Mouse (Mus musculus): ENCODE measurements at regions not wholly inside any gene's neighbourhood (a gene's known extent, or its start where the extent isn't known, plus 50 kb on each side); places are given as distances from the start of the nearest gene placed in this dataset.
A peak's percentile ranks its signal among the peaks of the same experiment; 100 is the strongest.

DNA sequence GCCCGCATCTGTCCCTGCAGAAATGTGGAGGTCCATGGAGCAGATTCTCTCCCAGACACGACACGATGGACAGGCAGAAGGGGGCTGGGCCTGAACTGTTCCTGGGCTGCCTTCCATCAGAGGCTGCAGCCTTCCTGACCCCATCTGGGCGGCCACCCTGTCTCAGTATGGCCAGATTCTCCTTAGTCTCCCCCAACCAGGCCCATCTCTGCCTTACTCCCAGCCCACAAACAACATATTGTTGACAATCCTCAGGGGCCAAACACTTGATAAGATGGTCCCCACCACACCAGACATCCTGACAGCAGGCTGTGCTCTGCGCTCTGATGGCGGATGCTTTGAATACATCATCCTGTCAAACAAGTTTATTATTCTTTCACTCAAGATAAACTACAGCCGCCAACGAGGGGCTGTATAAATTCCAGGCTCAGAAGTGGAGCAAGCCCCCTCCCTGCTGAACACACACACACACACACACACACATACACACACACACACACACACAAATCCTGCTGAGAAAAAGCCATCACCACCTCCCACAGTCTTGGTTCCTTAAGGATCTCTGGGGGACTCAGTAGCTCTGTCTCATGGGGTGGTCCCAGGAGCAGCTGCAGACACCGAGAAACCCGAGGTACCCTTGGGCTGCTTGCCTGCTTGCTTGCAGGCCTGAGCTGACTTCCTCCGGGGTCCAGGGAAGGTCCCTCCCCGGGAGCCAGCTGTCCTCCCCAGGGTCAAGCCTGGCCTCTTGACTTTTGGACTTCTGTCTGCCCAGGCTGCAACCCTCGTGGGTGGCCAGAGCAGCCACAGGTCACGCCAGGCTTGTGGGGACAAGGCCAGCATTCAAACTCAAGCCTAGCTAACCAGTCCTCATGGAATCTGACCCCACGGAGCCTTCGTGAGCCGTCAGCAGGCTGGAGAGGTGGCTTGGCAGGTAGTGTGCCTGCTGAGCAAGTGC is 135.6 kb upstream of the 1600014C23Rik start:
- no peak for ATAC-seq (replicated peaks; ENCODE audit: extremely low read depth, insufficient read depth, low FRiP score)
- Histone ChIP-seq H3K9me3 (replicated peaks; ENCODE audit: control insufficient read depth, low read length) (peaks cover 3% of the 10 kb centered on the region; the same call in 1 of the 2 replicates), H3K27ac (ENCODE audit: low read length) (no peak overlapping the region), H3K4me3 (ENCODE audit: low read length) (no peak overlapping the region), H3K9ac (ENCODE audit: low read length) (no peak overlapping the region), H3K27me3 (ENCODE audit: control insufficient read depth, insufficient read depth, low read length) (peaks cover 12% of the 10 kb centered on the region; the same call in 1 of the 2 replicates), H3K4me1 (ENCODE audit: control insufficient read depth, insufficient read depth, low read length) (peaks cover 29% of the 10 kb centered on the region), H3K36me3 (ENCODE audit: control insufficient read depth, insufficient read depth) (no peaks in the 10 kb centered on the region), H3K4me2 (ENCODE audit: low read depth, low read length) (no peak overlapping the region)
- 64% methylated on average over 17 of the region's 17 CpGs for WGBS

DNA sequence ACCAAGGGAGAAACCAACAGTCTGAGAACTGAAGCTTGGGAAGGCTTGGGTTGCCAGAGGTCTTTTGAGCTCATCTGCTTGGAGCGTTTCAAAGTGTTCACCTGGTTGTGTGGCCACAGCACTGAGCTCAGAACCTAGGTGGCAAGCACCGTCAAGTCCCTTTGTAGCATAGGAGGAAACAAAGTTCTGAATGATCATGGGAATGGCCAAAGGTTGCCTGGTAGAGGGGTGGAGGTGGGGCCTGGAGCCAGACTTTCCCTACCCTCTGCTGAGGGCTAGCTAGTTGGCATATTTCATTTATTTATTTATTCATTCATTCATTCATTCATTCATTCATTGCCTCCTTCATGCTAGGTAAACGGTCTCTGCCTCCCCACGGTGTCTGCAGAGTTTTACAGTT is 134.9 kb upstream of the 1600014C23Rik start:
- Histone ChIP-seq H3K36me3 (ENCODE audit: control insufficient read depth, insufficient read depth) (no peaks in the 10 kb centered on the region), H3K9ac (ENCODE audit: low read length) (no peak overlapping the region), H3K27me3 (ENCODE audit: control insufficient read depth, insufficient read depth, low read length) (peaks cover 9% of the 10 kb centered on the region), H3K27ac (ENCODE audit: low read length) (no peak overlapping the region), H3K4me2 (ENCODE audit: low read depth, low read length) (no peak overlapping the region), H3K4me3 (ENCODE audit: low read length) (no peak overlapping the region), H3K9me3 (replicated peaks; ENCODE audit: control insufficient read depth, low read length) (peaks cover 3% of the 10 kb centered on the region; the same call in 1 of the 2 replicates), H3K4me1 (ENCODE audit: control insufficient read depth, insufficient read depth, low read length) (peaks cover 26% of the 10 kb centered on the region)
- whole genome bisulfite sequencing: 91% methylated on average over 4 of the region's 4 CpGs
- no peak for ATAC-seq (replicated peaks; ENCODE audit: extremely low read depth, insufficient read depth, low FRiP score)

DNA sequence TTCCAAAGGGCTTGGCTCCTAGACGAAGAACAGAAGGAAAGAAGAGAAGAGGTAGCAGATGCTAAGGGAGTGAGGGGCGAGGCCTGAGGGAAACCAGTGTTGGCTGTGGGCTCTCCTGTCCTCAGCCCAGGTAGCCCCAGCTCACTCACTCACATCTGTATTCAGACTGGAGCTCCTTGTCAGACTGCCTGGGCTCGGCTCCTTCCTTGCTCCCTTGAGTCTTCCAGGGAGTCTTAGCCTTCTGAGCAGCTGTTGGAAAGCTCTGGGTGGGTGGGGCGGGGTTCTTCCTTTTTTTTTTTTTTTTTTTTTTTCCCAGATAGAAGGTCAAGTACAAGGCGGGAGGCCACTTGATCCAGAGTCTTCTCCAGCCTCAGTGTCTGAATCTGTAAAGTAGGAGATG is 134.1 kb upstream of the 1600014C23Rik start:
- Histone ChIP-seq H3K4me1 (ENCODE audit: control insufficient read depth, insufficient read depth, low read length) (peaks cover 26% of the 10 kb centered on the region), H3K36me3 (ENCODE audit: control insufficient read depth, insufficient read depth) (no peaks in the 10 kb centered on the region), H3K9ac (ENCODE audit: low read length) (no peak overlapping the region), H3K4me2 (ENCODE audit: low read depth, low read length) (no peak overlapping the region), H3K27ac (ENCODE audit: low read length) (no peak overlapping the region), H3K27me3 (ENCODE audit: control insufficient read depth, insufficient read depth, low read length) (peaks cover 8% of the 10 kb centered on the region), H3K9me3 (replicated peaks; ENCODE audit: control insufficient read depth, low read length) (peaks cover 3% of the 10 kb centered on the region; the same call in 1 of the 2 replicates), H3K4me3 (ENCODE audit: low read length) (no peak overlapping the region)
- WGBS: 79% methylated on average over 5 of the region's 5 CpGs
- ATAC-seq (replicated peaks; ENCODE audit: extremely low read depth, insufficient read depth, low FRiP score): no peak

DNA sequence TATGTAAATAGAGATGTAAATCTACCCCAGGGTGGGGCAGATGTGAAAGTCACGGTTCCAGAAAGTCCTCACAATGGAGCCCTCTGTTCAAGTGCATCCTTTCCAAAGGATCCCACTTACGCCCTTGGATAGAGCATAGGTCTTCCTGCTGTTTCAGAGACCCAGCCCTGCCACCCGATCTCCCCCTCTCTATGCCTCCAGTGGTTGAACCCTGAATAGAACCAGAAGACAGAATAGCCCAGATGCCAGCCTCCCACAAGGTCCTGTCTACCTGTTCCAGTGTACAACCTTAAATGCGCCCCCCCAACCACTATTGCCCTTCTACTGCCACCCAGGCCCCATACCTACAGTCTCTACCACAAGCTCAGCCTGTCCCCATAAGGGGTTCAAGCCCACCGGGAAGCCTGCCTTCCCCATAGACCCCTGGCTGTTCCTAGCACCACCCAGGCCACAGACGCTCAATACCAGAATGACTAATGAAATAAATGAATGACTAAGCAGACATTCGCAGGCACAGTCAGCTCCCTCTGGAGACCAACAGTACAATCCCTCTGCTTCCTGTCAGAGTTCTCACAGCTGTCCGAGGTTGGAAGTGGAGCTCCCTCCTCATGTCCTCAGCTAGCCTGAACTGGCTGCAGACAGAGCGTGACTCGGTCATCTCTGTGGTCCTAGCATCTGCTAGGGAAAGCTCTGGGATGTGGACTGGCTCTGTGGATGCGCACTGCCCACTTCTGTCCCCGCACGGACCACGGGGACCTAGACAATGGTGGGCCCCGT is 133.4 kb upstream of the 1600014C23Rik start:
- WGBS: 55% methylated on average over 15 of the region's 15 CpGs
- H3K4me1 ChIP-seq (ENCODE audit: control insufficient read depth, insufficient read depth, low read length): peaks cover 22% of the 10 kb centered on the region
- H3K36me3 ChIP-seq (ENCODE audit: control insufficient read depth, insufficient read depth): no peaks in the 10 kb centered on the region
- 0 out of 2 replicates have a peak overlapping the region, but pooled peaks have one; percentile 13 for H3K27ac ChIP-seq (ENCODE audit: low read length)
- peak; percentile 59 for ATAC-seq (replicated peaks; ENCODE audit: extremely low read depth, insufficient read depth, low FRiP score)
- H3K4me3 ChIP-seq (ENCODE audit: low read length): no peak overlapping the region
- H3K9ac ChIP-seq (ENCODE audit: low read length): no peak overlapping the region
- peaks cover 7% of the 10 kb centered on the region for H3K27me3 ChIP-seq (ENCODE audit: control insufficient read depth, insufficient read depth, low read length)
- peaks cover 3% of the 10 kb centered on the region; the same call in 1 of the 2 replicates for H3K9me3 ChIP-seq (replicated peaks; ENCODE audit: control insufficient read depth, low read length)
- no peak overlapping the region for H3K4me2 ChIP-seq (ENCODE audit: low read depth, low read length)

DNA sequence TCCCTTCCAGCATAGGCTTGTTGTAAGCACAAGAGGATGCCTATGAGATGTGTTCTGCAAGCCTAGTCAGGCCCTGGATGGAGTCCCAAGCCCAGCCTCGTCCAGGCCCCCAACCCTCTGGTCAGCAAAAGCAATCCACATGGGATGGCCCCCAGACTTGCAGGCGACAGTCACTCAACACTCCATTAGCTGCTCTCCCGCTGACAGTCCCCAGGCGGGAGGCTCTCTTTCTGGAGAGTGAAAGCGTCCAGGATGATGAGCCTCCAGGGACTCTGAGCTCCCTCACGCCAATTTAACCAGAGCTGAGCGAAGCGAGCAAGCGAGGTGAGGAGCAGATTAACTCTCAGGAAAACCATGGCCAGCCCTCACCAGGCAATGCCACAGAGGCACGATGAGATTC is 132.7 kb upstream of the 1600014C23Rik start:
- H3K27me3 ChIP-seq (ENCODE audit: control insufficient read depth, insufficient read depth, low read length): peaks cover 7% of the 10 kb centered on the region
- peak overlapping the region; percentile 13; the same call in 1 of the 2 replicates for H3K27ac ChIP-seq (ENCODE audit: low read length)
- no peak overlapping the region; the same call in 1 of the 2 replicates for H3K4me2 ChIP-seq (ENCODE audit: low read depth, low read length)
- no peak overlapping the region for H3K4me3 ChIP-seq (ENCODE audit: low read length)
- H3K9me3 ChIP-seq (replicated peaks; ENCODE audit: control insufficient read depth, low read length): peaks cover 3% of the 10 kb centered on the region; the same call in 1 of the 2 replicates
- 27% methylated on average over 10 of the region's 10 CpGs for WGBS
- no peak overlapping the region for H3K9ac ChIP-seq (ENCODE audit: low read length)
- H3K4me1 ChIP-seq (ENCODE audit: control insufficient read depth, insufficient read depth, low read length): peaks cover 19% of the 10 kb centered on the region
- H3K36me3 ChIP-seq (ENCODE audit: control insufficient read depth, insufficient read depth): no peaks in the 10 kb centered on the region
- peak; percentile 65; the same call in 1 of the 2 replicates for ATAC-seq (replicated peaks; ENCODE audit: extremely low read depth, insufficient read depth, low FRiP score)

DNA sequence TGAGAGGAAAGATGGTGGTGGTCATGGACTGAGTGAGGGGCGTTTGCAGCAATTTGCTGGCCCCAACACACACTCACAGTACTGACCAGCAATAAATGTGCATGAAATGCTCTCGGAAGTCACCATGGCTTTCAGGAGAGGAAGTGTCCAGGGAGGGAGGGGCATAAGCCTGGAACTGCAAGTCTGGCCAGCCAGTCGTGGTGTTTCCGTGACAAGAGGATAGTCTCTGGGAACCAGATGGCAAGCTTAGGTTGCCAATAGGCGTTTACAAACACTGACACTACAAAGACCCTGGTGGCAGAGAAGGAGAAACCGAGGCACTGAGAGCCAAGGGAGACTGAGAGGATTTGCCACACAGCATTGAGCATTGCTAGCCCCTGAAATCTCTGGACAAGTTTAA is 132.3 kb upstream of the 1600014C23Rik start:
- Histone ChIP-seq H3K4me1 (ENCODE audit: control insufficient read depth, insufficient read depth, low read length) (peaks cover 19% of the 10 kb centered on the region), H3K9ac (ENCODE audit: low read length) (no peak overlapping the region), H3K4me3 (ENCODE audit: low read length) (no peak overlapping the region), H3K36me3 (ENCODE audit: control insufficient read depth, insufficient read depth) (no peaks in the 10 kb centered on the region), H3K27ac (ENCODE audit: low read length) (no peak overlapping the region; the same call in 1 of the 2 replicates), H3K9me3 (replicated peaks; ENCODE audit: control insufficient read depth, low read length) (peaks cover 3% of the 10 kb centered on the region; the same call in 1 of the 2 replicates), H3K27me3 (ENCODE audit: control insufficient read depth, insufficient read depth, low read length) (peaks cover 3% of the 10 kb centered on the region), H3K4me2 (ENCODE audit: low read depth, low read length) (no peak overlapping the region; the same call in 1 of the 2 replicates)
- ATAC-seq (replicated peaks; ENCODE audit: extremely low read depth, insufficient read depth, low FRiP score): no peak
- WGBS: 42% methylated on average over 6 of the region's 6 CpGs

DNA sequence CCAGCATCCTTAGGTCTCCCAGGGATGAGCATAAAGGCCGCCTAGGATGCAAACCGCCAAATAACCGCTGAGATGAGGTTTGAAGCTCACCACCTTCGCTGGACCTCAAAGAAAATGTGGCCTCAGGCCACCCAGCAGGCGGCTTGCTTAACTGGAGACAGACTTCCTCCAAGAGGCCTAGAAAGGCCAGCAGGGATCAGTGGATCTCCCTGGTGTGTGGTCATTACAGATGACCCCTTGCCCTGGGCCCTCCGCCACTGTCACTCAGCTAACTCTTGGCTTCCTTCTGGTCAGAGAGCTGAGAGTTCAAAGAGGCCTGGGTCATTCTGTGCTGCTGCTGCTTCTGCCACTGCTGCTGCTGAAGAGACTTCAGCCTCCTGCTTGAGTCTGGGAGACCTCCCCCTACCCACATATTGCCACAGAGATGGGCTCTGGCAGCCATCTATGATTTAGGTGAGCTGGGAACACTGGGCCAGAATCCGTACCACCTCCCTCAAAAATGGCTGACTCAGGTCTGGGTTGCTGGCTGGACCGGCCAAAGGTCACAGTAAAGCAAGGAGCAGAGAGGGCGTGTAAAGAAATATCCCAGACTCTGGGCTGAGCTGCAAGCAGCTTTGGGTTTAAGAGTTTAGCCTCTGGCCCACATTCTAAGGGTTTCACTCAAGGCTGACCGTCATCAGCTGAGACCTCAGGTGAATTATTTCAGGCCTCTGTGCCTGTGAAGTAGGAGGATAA is 130.0 kb upstream of the 1600014C23Rik start:
- H3K36me3 ChIP-seq (ENCODE audit: control insufficient read depth, insufficient read depth): no peaks in the 10 kb centered on the region
- peaks cover 19% of the 10 kb centered on the region for H3K4me1 ChIP-seq (ENCODE audit: control insufficient read depth, insufficient read depth, low read length)
- 82% methylated on average over 10 of the region's 10 CpGs for WGBS
- peaks cover 4% of the 10 kb centered on the region; the same call in 1 of the 2 replicates for H3K9me3 ChIP-seq (replicated peaks; ENCODE audit: control insufficient read depth, low read length)
- no peak overlapping the region for H3K4me2 ChIP-seq (ENCODE audit: low read depth, low read length)
- ATAC-seq (replicated peaks; ENCODE audit: extremely low read depth, insufficient read depth, low FRiP score): no peak
- no peak overlapping the region for H3K27ac ChIP-seq (ENCODE audit: low read length)
- no peak overlapping the region for H3K9ac ChIP-seq (ENCODE audit: low read length)
- peaks cover 3% of the 10 kb centered on the region for H3K27me3 ChIP-seq (ENCODE audit: control insufficient read depth, insufficient read depth, low read length)
- no peak overlapping the region for H3K4me3 ChIP-seq (ENCODE audit: low read length)

DNA sequence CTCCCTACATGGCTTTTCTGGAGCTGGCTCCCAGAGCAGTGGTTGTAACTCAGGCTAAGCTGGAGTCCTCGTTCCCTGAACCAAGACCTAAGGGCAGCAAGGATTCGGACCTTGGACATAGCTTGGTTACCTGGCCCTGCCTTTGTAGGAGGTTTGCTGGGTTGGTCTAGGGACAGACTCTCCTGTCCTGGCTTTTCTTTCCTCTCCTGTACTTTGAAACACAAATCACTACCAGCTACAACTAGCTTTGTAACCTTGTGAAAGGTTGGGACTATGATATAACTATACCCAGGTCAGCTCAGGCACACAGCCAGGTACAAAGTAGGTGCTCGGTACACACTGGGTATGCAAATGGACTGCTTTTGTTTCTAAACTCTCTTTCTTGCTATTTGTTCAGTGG is 129.4 kb upstream of the 1600014C23Rik start:
- H3K9me3 ChIP-seq (replicated peaks; ENCODE audit: control insufficient read depth, low read length): peaks cover 10% of the 10 kb centered on the region; the same call in 1 of the 2 replicates
- H3K27me3 ChIP-seq (ENCODE audit: control insufficient read depth, insufficient read depth, low read length): peaks cover 3% of the 10 kb centered on the region
- no peak overlapping the region for H3K9ac ChIP-seq (ENCODE audit: low read length)
- no peak overlapping the region for H3K4me3 ChIP-seq (ENCODE audit: low read length)
- no peak overlapping the region for H3K4me2 ChIP-seq (ENCODE audit: low read depth, low read length)
- WGBS: 92% methylated on average over 3 of the region's 3 CpGs
- H3K36me3 ChIP-seq (ENCODE audit: control insufficient read depth, insufficient read depth): no peaks in the 10 kb centered on the region
- no peak overlapping the region for H3K27ac ChIP-seq (ENCODE audit: low read length)
- peaks cover 19% of the 10 kb centered on the region for H3K4me1 ChIP-seq (ENCODE audit: control insufficient read depth, insufficient read depth, low read length)
- no peak for ATAC-seq (replicated peaks; ENCODE audit: extremely low read depth, insufficient read depth, low FRiP score)
